Mouse (Mus musculus): ENCODE results near the gene Pskh1. TPM values are rescaled to one million over a fixed set of nuclear protein-coding genes. Genes with fewer than 3 reads are reported as not detected.

Gene Pskh1
- polyA plus RNA-seq, 1 experiment from 2014 or later = 40.2 TPM

DNA sequence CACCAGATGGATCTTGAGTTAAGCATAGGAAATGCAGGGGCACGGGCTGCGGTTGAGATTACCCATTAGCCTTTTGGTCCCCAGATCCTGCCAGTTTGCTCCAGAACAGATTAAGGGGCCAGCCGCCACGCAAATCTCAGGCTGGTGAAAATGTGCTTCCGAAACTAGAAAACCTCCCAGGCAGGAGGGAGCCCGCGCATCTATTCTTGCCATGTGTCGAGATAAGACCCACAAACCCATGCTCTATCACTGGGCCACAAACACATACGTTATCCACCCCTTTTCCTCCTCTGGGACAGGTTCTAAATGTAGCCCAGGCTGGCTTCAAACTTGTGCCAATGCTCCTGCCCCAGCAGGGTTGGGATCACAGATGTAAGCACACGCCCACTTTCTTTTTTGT lies 61.3 kb downstream of the Pskh1 start:
- no peaks in the 10 kb centered on the region for H3K9me3 ChIP-seq (replicated peaks)
- no peak overlapping the region for H3K9ac ChIP-seq
- ATAC-seq (ENCODE audit: insufficient number of reproducible peaks, low FRiP score, low TSS enrichment, low read depth) = no peak
- no peaks in the 10 kb centered on the region for H3K27me3 ChIP-seq
- no peak overlapping the region for H3K27ac ChIP-seq (replicated peaks)
- 88% methylated on average over 10 of the region's 10 CpGs for WGBS
- H3K36me3 ChIP-seq = peaks cover 25% of the 10 kb centered on the region
- peaks cover 44% of the 10 kb centered on the region for H3K4me1 ChIP-seq
- H3K4me3 ChIP-seq (replicated peaks) = no peak overlapping the region
- H3K4me2 ChIP-seq (replicated peaks) = no peak overlapping the region

DNA sequence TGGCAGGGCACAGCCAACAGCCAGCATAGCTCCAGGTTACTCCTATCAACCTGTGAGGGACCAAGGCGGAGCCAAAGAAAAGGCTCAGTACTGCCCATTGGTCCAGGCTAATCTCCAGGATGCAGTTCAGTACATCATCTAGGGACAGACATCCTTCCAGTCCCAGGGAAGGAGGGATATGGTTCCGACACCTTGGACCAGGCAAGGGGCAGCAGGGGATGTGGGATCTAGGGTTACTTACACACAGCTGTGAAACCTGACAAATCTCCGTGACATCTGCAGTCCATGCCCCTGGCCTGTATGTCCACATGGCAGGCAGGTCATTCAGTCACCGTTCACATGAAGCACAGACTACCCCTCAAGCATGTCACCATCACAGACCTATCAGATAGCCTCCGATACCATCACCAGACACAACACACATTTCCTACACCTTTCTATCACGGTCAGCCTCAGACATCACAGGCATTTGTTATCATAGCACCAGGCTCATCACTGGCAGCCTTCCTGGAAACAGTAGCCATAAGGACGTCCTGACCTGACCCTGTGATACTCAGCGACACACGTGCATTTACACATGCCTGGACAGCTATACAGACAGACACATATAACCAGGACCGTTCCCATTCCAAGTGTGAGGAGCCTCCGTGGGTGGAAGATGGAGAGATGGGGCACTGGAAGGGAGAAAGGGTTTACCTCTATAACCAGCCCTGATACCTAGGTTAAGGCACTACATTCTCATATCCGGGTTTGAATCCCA lies 64.4 kb downstream of the Pskh1 start:
- H3K9ac ChIP-seq = peak overlapping the region; percentile 75
- peak overlapping the region; percentile 93 for H3K27ac ChIP-seq (replicated peaks)
- no peaks in the 10 kb centered on the region for H3K27me3 ChIP-seq
- H3K4me3 ChIP-seq (replicated peaks) = peak overlapping the region; percentile 66
- ATAC-seq (ENCODE audit: insufficient number of reproducible peaks, low FRiP score, low TSS enrichment, low read depth) = no peak
- peaks cover 8% of the 10 kb centered on the region for H3K36me3 ChIP-seq
- no peaks in the 10 kb centered on the region for H3K9me3 ChIP-seq (replicated peaks)
- H3K4me1 ChIP-seq = peaks cover 44% of the 10 kb centered on the region
- H3K4me2 ChIP-seq (replicated peaks) = peak overlapping the region; percentile 58
- 45% methylated on average over 12 of the region's 12 CpGs for WGBS

DNA sequence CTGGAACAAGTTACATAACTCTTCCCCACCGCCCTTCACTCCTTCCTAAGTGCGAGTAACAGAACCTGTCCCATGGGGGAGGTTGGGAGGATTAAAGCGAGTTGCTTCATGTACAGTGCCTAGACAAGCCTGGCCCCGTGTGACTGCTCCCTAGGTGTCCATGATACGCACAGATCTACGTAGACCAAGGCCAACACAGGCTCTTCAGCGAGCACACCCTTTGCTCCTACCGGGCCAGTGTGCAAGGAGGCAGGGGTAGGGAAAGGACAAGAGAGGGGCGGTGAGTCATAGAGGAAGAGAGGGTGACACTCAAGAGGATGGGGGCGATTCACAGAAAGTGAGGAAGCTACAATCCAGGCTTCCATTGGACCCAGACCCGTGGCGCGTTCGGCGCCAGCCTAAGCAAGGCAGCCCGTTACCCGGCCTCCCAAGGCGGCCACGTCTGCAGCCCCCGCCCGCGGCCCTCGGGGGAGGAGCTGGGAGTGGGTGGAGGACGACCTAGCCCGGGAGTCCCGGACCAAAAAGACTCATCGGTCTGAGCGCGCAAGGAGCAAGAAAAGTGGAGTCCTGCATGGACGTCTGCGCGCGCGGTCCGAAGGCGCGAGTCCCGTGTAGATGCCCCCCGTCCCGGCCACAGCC lies 65.1 kb downstream of the Pskh1 start:
- H3K4me3 ChIP-seq (replicated peaks) = peak overlapping the region; percentile 66
- H3K36me3 ChIP-seq = 0 out of 2 replicates have a peak, but pooled peaks cover 1% of the 10 kb centered on the region
- peak overlapping the region; percentile 75 for H3K9ac ChIP-seq
- peak; percentile 71 for ATAC-seq (ENCODE audit: insufficient number of reproducible peaks, low FRiP score, low TSS enrichment, low read depth)
- H3K4me1 ChIP-seq = peaks cover 37% of the 10 kb centered on the region
- peak overlapping the region; percentile 58 for H3K4me2 ChIP-seq (replicated peaks)
- H3K9me3 ChIP-seq (replicated peaks) = no peaks in the 10 kb centered on the region
- peak overlapping the region; percentile 93 for H3K27ac ChIP-seq (replicated peaks)
- WGBS = under 1% methylated on average over 37 of the region's 40 CpGs
- H3K27me3 ChIP-seq = no peaks in the 10 kb centered on the region

DNA sequence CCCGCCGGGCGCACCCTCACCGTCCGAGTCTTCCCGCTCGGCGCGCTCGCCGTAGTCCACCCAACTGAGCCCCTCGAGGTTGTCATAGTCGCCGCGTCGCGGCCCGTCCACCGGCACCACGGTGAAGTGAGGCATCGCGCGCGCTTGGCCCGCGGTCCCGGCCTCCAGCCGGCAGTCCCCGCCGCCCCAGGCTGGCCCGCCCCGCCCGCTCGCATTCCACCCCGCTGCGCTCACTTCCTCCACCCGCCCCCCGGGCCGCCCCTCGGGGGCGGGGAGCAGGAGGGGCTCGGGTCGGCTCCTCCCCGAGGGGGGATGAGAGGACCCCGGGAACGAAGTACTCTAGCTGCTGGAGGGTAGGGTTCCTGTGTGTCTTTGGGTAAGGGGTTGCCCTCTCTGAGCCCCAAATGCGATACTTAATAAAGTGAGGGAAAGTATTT lies 65.7 kb downstream of the Pskh1 start, which contains the start of gene Slc12a4:
Gene Slc12a4, minus strand, starts transcription at position 193 of the 437 bp plus-strand sequence.
- no peaks in the 10 kb centered on the region for H3K27me3 ChIP-seq
- H3K36me3 ChIP-seq = no peaks in the 10 kb centered on the region
- H3K4me1 ChIP-seq = peaks cover 37% of the 10 kb centered on the region
- H3K9me3 ChIP-seq (replicated peaks) = no peaks in the 10 kb centered on the region
- peak within 1 kb of the TSS; percentile 66 for H3K4me3 ChIP-seq (replicated peaks)
- ATAC-seq (ENCODE audit: insufficient number of reproducible peaks, low FRiP score, low TSS enrichment, low read depth) = peak; percentile 96
- H3K4me2 ChIP-seq (replicated peaks) = peak within 1 kb of the TSS; percentile 58
- peak within 1 kb of the TSS; percentile 75 for H3K9ac ChIP-seq
- under 1% methylated on average over 42 of the region's 47 CpGs for WGBS
- H3K27ac ChIP-seq (replicated peaks) = peak within 1 kb of the TSS; percentile 93

DNA sequence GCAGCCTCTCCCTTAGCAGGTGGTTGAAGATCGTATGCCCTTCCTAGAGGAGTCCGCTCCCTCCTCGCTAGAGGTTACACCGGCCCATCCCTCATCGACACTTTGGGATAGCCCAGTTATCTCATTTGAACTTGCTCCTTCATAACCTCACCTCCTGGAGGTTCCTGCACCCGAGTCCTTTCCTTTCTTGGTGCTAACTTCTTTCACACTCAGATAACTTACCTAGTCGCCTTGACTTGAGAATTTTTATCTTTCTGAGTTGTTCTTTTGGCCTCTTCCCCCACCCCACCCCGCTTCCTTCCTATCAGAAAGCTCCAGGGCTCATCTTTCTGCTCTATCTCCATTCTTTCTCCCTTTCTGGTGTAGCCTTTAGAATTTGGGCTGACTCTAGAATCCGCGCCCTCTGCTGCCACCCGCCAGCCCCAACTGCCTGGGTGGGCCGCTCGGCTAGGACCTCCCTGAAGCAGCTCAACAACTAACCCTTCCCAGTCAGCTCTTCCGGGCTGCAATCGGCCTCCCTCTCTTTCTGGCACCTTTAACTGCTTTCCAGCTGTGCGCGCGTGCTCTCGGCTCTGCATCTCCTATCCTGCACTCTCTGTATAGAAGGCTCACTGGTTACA lies 66.6 kb downstream of the Pskh1 start:
- Histone ChIP-seq H3K4me2 (replicated peaks) (peak overlapping the region; percentile 58), H3K4me3 (replicated peaks) (peak overlapping the region; percentile 66), H3K4me1 (peaks cover 33% of the 10 kb centered on the region), H3K9me3 (replicated peaks) (no peaks in the 10 kb centered on the region), H3K9ac (no peak overlapping the region), H3K36me3 (no peaks in the 10 kb centered on the region), H3K27ac (replicated peaks) (peak overlapping the region; percentile 58), H3K27me3 (no peaks in the 10 kb centered on the region)
- 8% methylated on average over 19 of the region's 19 CpGs for WGBS
- no peak; the same call in 1 of the 2 replicates for ATAC-seq (ENCODE audit: insufficient number of reproducible peaks, low FRiP score, low TSS enrichment, low read depth)

DNA sequence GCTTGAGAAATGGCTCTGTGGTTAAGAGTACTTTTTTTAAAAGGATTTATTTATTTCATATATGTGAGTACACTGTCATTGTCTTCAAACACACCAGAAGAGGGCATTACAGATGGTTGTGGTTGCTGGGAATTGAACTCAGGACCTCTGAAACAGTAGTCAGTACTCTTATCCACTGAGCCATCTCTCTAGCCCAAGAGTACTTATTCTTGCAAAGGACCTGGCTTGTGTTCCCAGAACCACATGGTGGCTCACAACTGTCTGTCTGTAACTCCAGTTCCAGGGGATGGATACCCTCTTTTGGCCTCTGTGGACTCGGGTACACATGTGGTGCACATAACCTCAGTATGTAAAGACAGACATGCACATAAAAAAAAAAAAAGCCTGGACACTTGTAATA lies 69.1 kb downstream of the Pskh1 start:
- no peak overlapping the region for H3K9ac ChIP-seq
- peaks cover 19% of the 10 kb centered on the region for H3K4me1 ChIP-seq
- no peaks in the 10 kb centered on the region for H3K9me3 ChIP-seq (replicated peaks)
- no peaks in the 10 kb centered on the region for H3K36me3 ChIP-seq
- H3K27ac ChIP-seq (replicated peaks) = no peak overlapping the region
- no peaks in the 10 kb centered on the region for H3K27me3 ChIP-seq
- no peak overlapping the region for H3K4me2 ChIP-seq (replicated peaks)
- 78% methylated on average over 1 of the region's 1 CpGs for WGBS
- ATAC-seq (ENCODE audit: insufficient number of reproducible peaks, low FRiP score, low TSS enrichment, low read depth) = no peak
- no peak overlapping the region for H3K4me3 ChIP-seq (replicated peaks)

DNA sequence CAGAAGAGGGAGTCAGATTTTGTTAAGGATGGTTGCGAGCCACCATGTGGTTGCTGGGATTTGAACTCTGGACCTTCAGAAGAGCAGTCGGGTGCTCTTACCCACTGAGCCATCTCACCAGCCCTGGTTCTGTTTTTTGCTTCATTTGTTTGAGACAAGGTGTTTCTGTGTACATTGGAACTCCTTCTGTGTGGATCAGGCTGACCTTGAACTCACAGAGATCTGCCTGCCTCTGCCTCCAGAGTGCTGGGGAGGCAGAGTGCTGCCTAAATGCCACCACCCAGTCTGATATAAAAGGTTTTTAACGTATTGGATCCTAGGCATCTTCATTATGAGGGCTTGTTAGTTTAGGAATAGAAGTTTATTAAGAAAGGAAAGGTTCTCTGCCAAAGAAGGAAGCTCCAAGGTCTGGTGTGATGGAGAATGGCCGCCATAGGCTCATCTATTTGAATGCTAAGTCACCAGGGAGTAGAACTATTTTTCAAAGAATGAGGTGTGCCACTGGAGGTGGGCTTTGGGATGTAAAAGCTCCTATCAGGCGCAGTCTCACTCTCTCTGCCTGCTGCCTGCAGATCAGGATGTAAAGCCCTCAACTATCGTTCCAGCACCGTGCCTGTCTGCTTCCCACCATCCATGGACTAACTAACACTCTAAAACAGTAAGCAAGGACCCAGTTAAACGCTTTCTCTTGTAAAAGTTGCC lies 70.9 kb downstream of the Pskh1 start:
- ATAC-seq (ENCODE audit: insufficient number of reproducible peaks, low FRiP score, low TSS enrichment, low read depth) = no peak
- Histone ChIP-seq H3K4me2 (replicated peaks) (no peak overlapping the region), H3K27ac (replicated peaks) (no peak overlapping the region), H3K4me3 (replicated peaks) (no peak overlapping the region), H3K27me3 (no peaks in the 10 kb centered on the region), H3K9me3 (replicated peaks) (no peaks in the 10 kb centered on the region), H3K4me1 (peaks cover 10% of the 10 kb centered on the region), H3K9ac (no peak overlapping the region), H3K36me3 (no peaks in the 10 kb centered on the region)
- WGBS = 74% methylated on average over 8 of the region's 8 CpGs

DNA sequence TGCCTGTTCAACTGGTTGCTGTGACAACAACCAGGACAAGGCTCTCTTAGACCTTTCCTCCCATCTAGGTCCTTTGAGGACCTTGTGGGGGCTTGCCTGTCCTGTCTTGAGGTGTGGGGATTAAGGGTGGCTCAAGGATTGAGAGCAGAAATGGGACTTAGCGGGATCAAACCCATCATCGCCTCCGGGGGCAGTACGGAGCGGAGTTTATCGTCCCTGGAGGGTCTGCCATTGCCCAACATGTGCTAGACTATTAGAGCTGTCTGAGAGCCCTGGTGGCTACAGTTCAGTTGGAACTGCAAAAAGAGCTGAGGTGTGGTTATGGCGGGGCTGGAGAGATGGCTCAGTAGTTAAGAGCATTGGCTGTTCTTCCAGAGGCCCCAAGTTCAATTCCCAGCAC lies 75.1 kb downstream of the Pskh1 start:
- H3K4me3 ChIP-seq (replicated peaks) = no peak overlapping the region
- no peak overlapping the region for H3K9ac ChIP-seq
- H3K36me3 ChIP-seq = no peaks in the 10 kb centered on the region
- WGBS = 46% methylated on average over 7 of the region's 7 CpGs
- H3K4me1 ChIP-seq = no peaks in the 10 kb centered on the region
- no peaks in the 10 kb centered on the region for H3K9me3 ChIP-seq (replicated peaks)
- H3K27ac ChIP-seq (replicated peaks) = no peak overlapping the region
- no peak for ATAC-seq (ENCODE audit: insufficient number of reproducible peaks, low FRiP score, low TSS enrichment, low read depth)
- no peak overlapping the region for H3K4me2 ChIP-seq (replicated peaks)
- H3K27me3 ChIP-seq = no peaks in the 10 kb centered on the region

DNA sequence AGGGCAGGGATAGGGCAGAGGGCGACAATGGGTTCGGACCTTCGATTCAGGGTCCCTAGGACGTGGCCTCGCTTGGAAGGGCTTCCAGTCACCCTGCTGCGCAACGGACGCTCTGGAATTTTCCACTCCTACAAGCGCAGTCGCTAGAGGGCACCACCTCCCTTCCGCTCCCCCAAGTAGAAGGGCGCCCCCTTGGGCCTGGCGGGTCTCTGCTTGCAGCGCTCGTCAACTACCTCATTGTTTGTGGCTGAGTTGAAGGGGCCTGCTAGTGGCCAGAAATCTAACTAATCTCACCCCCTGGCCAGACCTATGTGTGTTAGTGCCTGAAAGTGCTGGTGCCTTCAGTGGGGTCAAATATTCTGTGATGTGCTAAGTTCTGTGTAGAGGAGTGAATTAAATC lies 79.1 kb downstream of the Pskh1 start, which contains the start of gene Dpep3:
Gene Dpep3, minus strand, starts transcription at position 105 of the 400 bp plus-strand sequence.
- H3K4me3 ChIP-seq (replicated peaks) = no peak within 1 kb of the TSS
- H3K4me2 ChIP-seq (replicated peaks) = no peak within 1 kb of the TSS
- H3K4me1 ChIP-seq = no peaks in the 10 kb centered on the region
- no peak within 1 kb of the TSS for H3K27ac ChIP-seq (replicated peaks)
- H3K27me3 ChIP-seq = no peaks in the 10 kb centered on the region
- no peak for ATAC-seq (ENCODE audit: insufficient number of reproducible peaks, low FRiP score, low TSS enrichment, low read depth)
- H3K9ac ChIP-seq = no peak within 1 kb of the TSS
- no peaks in the 10 kb centered on the region for H3K9me3 ChIP-seq (replicated peaks)
- H3K36me3 ChIP-seq = no peaks in the 10 kb centered on the region
- WGBS = 87% methylated on average over 15 of the region's 15 CpGs

DNA sequence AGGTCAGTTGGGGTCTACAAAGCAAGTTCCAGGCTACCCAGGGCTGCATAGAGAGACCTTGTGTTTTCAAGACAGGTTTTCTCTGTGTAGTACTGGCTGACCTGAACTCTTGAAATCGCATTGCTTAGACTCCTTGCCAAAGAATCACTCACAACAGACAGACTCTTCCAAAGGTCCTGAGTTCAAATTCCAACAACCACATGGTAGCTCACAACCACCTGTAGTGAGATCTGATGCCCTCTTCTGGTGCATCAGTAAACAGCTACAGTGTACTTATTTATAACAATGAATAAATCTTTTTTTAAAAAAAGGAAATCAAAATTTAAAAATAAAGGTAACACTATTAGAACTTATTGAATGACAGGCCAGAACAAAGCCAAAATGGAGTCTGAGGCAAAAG lies 80.9 kb downstream of the Pskh1 start:
- Histone ChIP-seq H3K27me3 (no peaks in the 10 kb centered on the region), H3K4me1 (no peaks in the 10 kb centered on the region), H3K36me3 (no peaks in the 10 kb centered on the region), H3K27ac (replicated peaks) (no peak overlapping the region), H3K9ac (no peak overlapping the region), H3K4me3 (replicated peaks) (no peak overlapping the region), H3K9me3 (replicated peaks) (no peaks in the 10 kb centered on the region), H3K4me2 (replicated peaks) (no peak overlapping the region)
- 100% methylated on average over 1 of the region's 1 CpGs for WGBS
- ATAC-seq (ENCODE audit: insufficient number of reproducible peaks, low FRiP score, low TSS enrichment, low read depth) = no peak

Measured in embryonic facial prominence, embryonic 15.5 days (tissue).